Mouse (Mus musculus): Measurements from ENCODE around the gene Nip7.

DNA sequence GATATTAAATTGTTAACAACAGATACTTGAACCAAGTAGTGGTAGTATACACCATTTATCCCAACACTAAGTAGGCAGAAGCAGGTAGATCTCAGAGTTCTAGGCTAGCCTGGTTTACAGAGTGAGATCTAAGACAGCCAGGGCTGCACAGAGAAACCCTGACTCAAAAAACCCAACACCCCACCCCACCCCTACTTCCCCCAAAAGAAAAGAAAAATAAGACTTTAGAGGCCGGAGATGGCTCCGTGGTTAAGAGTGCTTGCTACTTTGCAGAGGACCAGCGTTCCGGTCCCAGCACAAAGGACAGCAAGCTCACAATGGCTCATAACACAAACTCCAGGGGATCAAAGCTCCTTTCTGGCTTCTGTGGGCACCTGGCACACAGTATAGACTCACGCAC lies 29.3 kb downstream of the Nip7 start:
- TF ChIP-seq REST (IDR thresholded peaks at IDR 0.05; ENCODE audit: insufficient read depth, insufficient read length) (no peak), E2F4 (IDR thresholded peaks at IDR 0.05; ENCODE audit: insufficient read depth) (no peak), CEBPB (IDR thresholded peaks at IDR 0.05; ENCODE audit: insufficient read depth, poor library complexity, severe bottlenecking) (no peak), USF1 (IDR thresholded peaks at IDR 0.05; ENCODE audit: low read depth) (no peak), POLR2A (IDR thresholded peaks at IDR 0.05; ENCODE audit: insufficient read length, low read depth) (no peak), POLR2AphosphoS2 (IDR thresholded peaks at IDR 0.05; ENCODE audit: insufficient read length, low read depth) (no peak), TCF12 (IDR thresholded peaks at IDR 0.05; ENCODE audit: insufficient read depth, poor library complexity, severe bottlenecking) (no peak), MAX (IDR thresholded peaks at IDR 0.05; ENCODE audit: low read depth) (no peak), MYOD1 (IDR thresholded peaks at IDR 0.05; ENCODE audit: control insufficient read depth in 1 of 3, insufficient read length in 2 of 3, low read depth in 2 of 3) (no peak), TCF3 (IDR thresholded peaks at IDR 0.05; ENCODE audit: insufficient read length, low read depth) (no peak)

Data from myocyte (in vitro differentiated cells).